9 mouse cellular contexts compared by ENCODE assay signal in genomic region chr17:31636942-31637811, GRCm38 (mm10). TPM values are rescaled to one million over a fixed set of nuclear protein-coding genes. Genes with fewer than 3 reads are reported as not detected.
DNase-seq lines count a peak whose midpoint lies in the region; ATAC-seq lines count a peak whose summit lies in the region.
"Had no signal": no experiment of that assay in that cellular context is flagged by ENCODE, and none has a peak within 500 bp of the region (broad histone marks: within the 10 kb centered on the region; RNA-seq: fewer than 3 reads in every experiment).

TSS of gene Cbs (minus strand) at chr17:31637238.

- DNase-seq in cerebellum, postnatal 4 days (ENCODE audit: low spot score in 2 of 2) = peak; percentile 41 to 72
- DNase-seq in gastrocnemius, postnatal 10 days = peak; percentile 77
- DNase-seq in left cerebral cortex, postnatal 14 days (ENCODE audit: low spot score in 2 of 2) = peak in 1 of 2 experiments; percentile 70
- peak; percentile 68 for DNase-seq in right cerebral cortex, postnatal 25 days
- DNase-seq in adipocyte (ENCODE audit: low spot score) = no peak

- no peaks in the 10 kb centered on the region for H3K9me3 ChIP-seq in hindbrain, embryonic 16.5 days (ENCODE audit: control insufficient read depth, low read length)

- H3K4me2 ChIP-seq in hindbrain, embryonic 16.5 days (ENCODE audit: low read length) = peak within 1 kb of the TSS; percentile 88

- H3K9ac ChIP-seq in hindbrain, embryonic 16.5 days (ENCODE audit: low read depth, low read length) = peak within 1 kb of the TSS; percentile 65

- peak within 1 kb of the TSS; percentile 79 for H3K27ac ChIP-seq in hindbrain, embryonic 16.5 days (ENCODE audit: low read depth, low read length)
- H3K27ac ChIP-seq: macrophage had no signal

- no peaks in the 10 kb centered on the region for H3K36me3 ChIP-seq in hindbrain, embryonic 16.5 days (ENCODE audit: control insufficient read depth, insufficient read depth, low read length)

- intact Hi-C loops in left cerebral cortex, postnatal 14 days (cut with DNase I) = no loop called here

- WGBS in hindbrain, embryonic 16.5 days = 3% methylated on average over 50 of the region's 61 CpGs

- ATAC-seq in activated CD4-positive, CD25-positive, alpha-beta regulatory T cell, adult 4 months = peak; percentile 28
- peak; percentile 92 for ATAC-seq in hindbrain, embryonic 16.5 days
- ATAC-seq in megakaryocyte progenitor cell, adult 5-6 weeks (replicated peaks; ENCODE audit: poor library complexity) = peak; percentile 62

- H3K4me1 ChIP-seq in hindbrain, embryonic 16.5 days (ENCODE audit: control insufficient read depth, insufficient read depth, low read depth, low read length) = peaks cover 11% of the 10 kb centered on the region

- peak within 1 kb of the TSS; percentile 55 for H3K4me3 ChIP-seq in hindbrain, embryonic 16.5 days (ENCODE audit: low read length)

- peaks cover 9% of the 10 kb centered on the region for H3K27me3 ChIP-seq in hindbrain, embryonic 16.5 days (replicated peaks; ENCODE audit: control insufficient read depth, insufficient read depth, low read length)

RNA-seq across cellular contexts. Expression of gene Cbs, which starts in this region (rescaled TPM):
- under 1 TPM in 1 of 2 experiments, not detected in 1; 0.05 TPM for polyA plus RNA-seq in activated CD4-positive, CD25-positive, alpha-beta regulatory T cell, adult 4 months (2017; shearing (Covaris generic))
- 1 to 10 TPM in 1 of 2 experiments, under 1 TPM in 1; 0.35 to 1.3 TPM for total RNA-seq in gastrocnemius, postnatal 10 days (2021)
- 12.4 and 17.1 TPM in 2 replicates for polyA plus RNA-seq in hindbrain, embryonic 16.5 days (2015; fragmentation: Nextera tagmentation; extraction: Ambion mirVana)
- total RNA-seq in left cerebral cortex, postnatal 14 days (2021) = 10 to 100 TPM; 45.9 to 48.6 TPM
- total RNA-seq in megakaryocyte progenitor cell, adult 5-6 weeks (2015) = not detected in 2 replicates
- total RNA-seq in megakaryocyte progenitor cell, adult 5-6 weeks (2017) = 0.14 TPM in 1 of 2 replicates, not detected in the other
- polyA plus RNA-seq: macrophage had no signal

Comparison
In these comparisons a context has a peak if more than half of its experiments do, and no peak if none do; other contexts are left out.
1. RNA of gene Cbs (total RNA-seq): 45.9 to 48.6 TPM in left cerebral cortex, postnatal 14 days; 0.35 to 1.3 TPM in gastrocnemius, postnatal 10 days and 0.14 TPM in megakaryocyte progenitor cell, adult 5-6 weeks; every median in the first group is over 10 times any median in the second.
2. RNA of gene Cbs (polyA plus RNA-seq): 12.4 to 17.1 TPM in hindbrain, embryonic 16.5 days; 0.05 TPM in activated CD4-positive, CD25-positive, alpha-beta regulatory T cell, adult 4 months; every median in the first group is over 10 times any median in the second.
3. Peak in ATAC-seq in activated CD4-positive, CD25-positive, alpha-beta regulatory T cell, adult 4 months; RNA of the gene not detected or under 1 TPM.
4. Peak in ATAC-seq in megakaryocyte progenitor cell, adult 5-6 weeks; RNA of the gene not detected or under 1 TPM.
5. ATAC-seq: peak in every context shown above with its lines; median percentile 92 in hindbrain, embryonic 16.5 days; 62 in megakaryocyte progenitor cell, adult 5-6 weeks; 28 in activated CD4-positive, CD25-positive, alpha-beta regulatory T cell, adult 4 months.